Mouse (Mus musculus): ENCODE measurements around the gene Cacna1b. TPM values are rescaled to one million over a fixed set of nuclear protein-coding genes. Genes with fewer than 3 reads are reported as not detected.

The Cacna1b gene
- total and polyA plus RNA-seq, 3 experiments: under 0.01 TPM; not detected in 2

DNA sequence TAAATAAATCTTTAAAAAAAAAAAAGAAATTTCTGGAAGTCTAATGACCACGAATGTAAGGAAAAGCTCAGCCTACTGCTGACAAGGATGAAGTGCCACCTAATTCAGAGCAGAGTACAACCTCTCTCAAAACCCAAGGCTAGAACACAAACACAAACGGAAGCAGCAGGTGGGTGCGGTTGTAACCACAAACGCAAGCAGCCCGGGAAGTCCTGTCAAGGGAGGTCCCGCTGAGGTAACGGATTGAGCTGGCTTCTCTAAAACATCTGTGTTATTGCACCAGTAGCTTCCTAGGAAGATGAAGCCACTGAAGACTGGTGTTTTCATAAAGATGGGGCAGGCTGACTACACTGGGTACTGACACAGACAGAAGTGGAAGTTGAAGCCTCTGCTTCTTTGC, 15.1 kb downstream of the Cacna1b start:
- no peak for DNase-seq (ENCODE audit: low spot score)
- TF ChIP-seq CTCF (IDR thresholded peaks at IDR 0.05; ENCODE audit: low read depth, low read length) (no peak), POLR2AphosphoS5 (IDR thresholded peaks at IDR 0.05; ENCODE audit: insufficient replicate concordance, low read depth, low read length) (no peak), GATA2 (IDR thresholded peaks at IDR 0.05; ENCODE audit: borderline replicate concordance, low read depth, low read length) (no peak), TAL1 (conservative IDR thresholded peaks at IDR 0.05; ENCODE audit: low read depth, low read length) (no peak), GATA1 (IDR thresholded peaks at IDR 0.05; ENCODE audit: borderline replicate concordance, low read length) (no peak)
- Histone ChIP-seq H3K9me3 (replicated peaks) (no peaks in the 10 kb centered on the region), H3K36me3 (replicated peaks) (no peaks in the 10 kb centered on the region), H3K4me1 (ENCODE audit: insufficient read depth, low read depth, low read length) (no peaks in the 10 kb centered on the region), H3K27me3 (ENCODE audit: insufficient read depth, low read length) (peaks cover 2% of the 10 kb centered on the region; the same call in 1 of the 2 replicates), H3K4me3 (ENCODE audit: low read depth, low read length) (no peak overlapping the region)
- ATAC-seq (ENCODE audit: extremely low read depth, insufficient number of reproducible peaks, low FRiP score, poor library complexity, severe bottlenecking): no peak

DNA sequence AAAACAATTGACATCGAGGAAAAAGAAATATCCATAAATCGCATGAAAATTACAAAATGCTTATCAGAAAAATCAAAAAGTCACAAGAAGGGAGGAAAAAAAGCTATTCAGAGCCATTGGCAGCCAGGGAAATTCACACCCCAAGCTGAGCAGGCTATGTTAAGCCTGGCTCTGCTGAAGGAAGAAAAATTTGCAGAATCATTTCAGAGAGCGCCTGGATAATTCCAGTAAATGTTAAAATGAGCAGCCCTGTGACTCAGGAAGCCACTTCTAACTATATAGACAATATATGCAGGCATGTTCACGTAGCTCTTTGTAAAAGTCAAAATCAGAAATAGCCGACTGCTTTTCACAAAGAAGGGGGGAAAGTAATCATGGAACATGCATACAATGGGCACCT, 23.3 kb downstream of the Cacna1b start:
- Histone ChIP-seq H3K9me3 (replicated peaks) (no peaks in the 10 kb centered on the region), H3K4me3 (ENCODE audit: low read depth, low read length) (no peak overlapping the region), H3K27me3 (ENCODE audit: insufficient read depth, low read length) (peaks cover 2% of the 10 kb centered on the region), H3K36me3 (replicated peaks) (no peaks in the 10 kb centered on the region), H3K4me1 (ENCODE audit: insufficient read depth, low read depth, low read length) (no peaks in the 10 kb centered on the region)
- DNase-seq (ENCODE audit: low spot score) (no peak), ATAC-seq (ENCODE audit: extremely low read depth, insufficient number of reproducible peaks, low FRiP score, poor library complexity, severe bottlenecking) (no peak)
- TF ChIP-seq POLR2AphosphoS5 (IDR thresholded peaks at IDR 0.05; ENCODE audit: insufficient replicate concordance, low read depth, low read length): no peak
- TF ChIP-seq TAL1 (conservative IDR thresholded peaks at IDR 0.05; ENCODE audit: low read depth, low read length): no peak

GRCm38 (mm10) chr2:24733157-24733556, 29.8 kb downstream of the Cacna1b start:
- no peak for ATAC-seq (ENCODE audit: extremely low read depth, insufficient number of reproducible peaks, low FRiP score, poor library complexity, severe bottlenecking)
- H3K4me1 ChIP-seq (ENCODE audit: insufficient read depth, low read depth, low read length): no peaks in the 10 kb centered on the region
- H3K4me3 ChIP-seq (ENCODE audit: low read depth, low read length): no peak overlapping the region

DNA sequence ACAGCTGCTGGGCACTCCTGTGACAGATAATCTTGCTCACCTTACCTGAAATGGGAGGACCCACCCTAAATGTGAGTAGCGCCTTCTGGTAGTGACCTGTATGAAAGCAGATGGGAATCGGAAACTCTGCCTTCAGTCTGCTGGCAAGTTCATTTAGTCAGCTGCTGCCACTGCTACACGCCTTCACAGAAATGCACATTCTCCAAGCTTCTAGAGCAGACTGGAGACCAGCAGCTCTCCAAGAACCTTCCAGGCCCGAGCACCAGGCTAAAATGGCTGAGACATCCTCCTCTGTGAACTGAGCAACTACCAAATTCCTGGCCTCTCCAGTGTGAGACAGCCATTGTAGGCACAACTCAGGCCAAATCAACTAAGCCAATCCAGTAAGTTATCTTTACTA, 37.1 kb downstream of the Cacna1b start:
- H3K27me3 ChIP-seq (ENCODE audit: insufficient read depth, low read length): peaks cover 20% of the 10 kb centered on the region
- no peaks in the 10 kb centered on the region for H3K36me3 ChIP-seq (replicated peaks)
- TF ChIP-seq GATA2 (IDR thresholded peaks at IDR 0.05; ENCODE audit: borderline replicate concordance, low read depth, low read length) (no peak), GATA1 (IDR thresholded peaks at IDR 0.05; ENCODE audit: borderline replicate concordance, low read length) (no peak), POLR2AphosphoS5 (IDR thresholded peaks at IDR 0.05; ENCODE audit: insufficient replicate concordance, low read depth, low read length) (no peak), CTCF (IDR thresholded peaks at IDR 0.05; ENCODE audit: low read depth, low read length) (no peak), TAL1 (conservative IDR thresholded peaks at IDR 0.05; ENCODE audit: low read depth, low read length) (no peak)
- ATAC-seq (ENCODE audit: extremely low read depth, insufficient number of reproducible peaks, low FRiP score, poor library complexity, severe bottlenecking) (no peak), DNase-seq (ENCODE audit: low spot score) (no peak)
- H3K4me3 ChIP-seq (ENCODE audit: low read depth, low read length): no peak overlapping the region
- no peaks in the 10 kb centered on the region for H3K9me3 ChIP-seq (replicated peaks)
- H3K4me1 ChIP-seq (ENCODE audit: insufficient read depth, low read depth, low read length): no peaks in the 10 kb centered on the region

More at GRCm38 (mm10) chr2:24733157-24733556, 29.8 kb downstream of the Cacna1b start:
- Histone ChIP-seq H3K36me3 (replicated peaks) (no peaks in the 10 kb centered on the region), H3K27me3 (ENCODE audit: insufficient read depth, low read length) (peaks cover 12% of the 10 kb centered on the region), H3K9me3 (replicated peaks) (no peaks in the 10 kb centered on the region)
- TF ChIP-seq GATA2 (IDR thresholded peaks at IDR 0.05; ENCODE audit: borderline replicate concordance, low read depth, low read length) (no peak), CTCF (IDR thresholded peaks at IDR 0.05; ENCODE audit: low read depth, low read length) (no peak), TAL1 (conservative IDR thresholded peaks at IDR 0.05; ENCODE audit: low read depth, low read length) (no peak)
- DNase-seq (ENCODE audit: low spot score): no peak

GRCm38 (mm10) chr2:24719645-24720379, 43.1 kb downstream of the Cacna1b start:
- ATAC-seq (ENCODE audit: extremely low read depth, insufficient number of reproducible peaks, low FRiP score, poor library complexity, severe bottlenecking) (no peak), DNase-seq (ENCODE audit: low spot score) (no peak)
- Histone ChIP-seq H3K9me3 (replicated peaks) (no peaks in the 10 kb centered on the region), H3K27me3 (ENCODE audit: insufficient read depth, low read length) (peaks cover 20% of the 10 kb centered on the region), H3K36me3 (replicated peaks) (no peaks in the 10 kb centered on the region), H3K4me3 (ENCODE audit: low read depth, low read length) (no peak overlapping the region), H3K4me1 (ENCODE audit: insufficient read depth, low read depth, low read length) (no peaks in the 10 kb centered on the region)
- TF ChIP-seq POLR2AphosphoS5 (IDR thresholded peaks at IDR 0.05; ENCODE audit: insufficient replicate concordance, low read depth, low read length): no peak
- TF ChIP-seq GATA2 (IDR thresholded peaks at IDR 0.05; ENCODE audit: borderline replicate concordance, low read depth, low read length): no peak
- no peak for TF ChIP-seq TAL1 (conservative IDR thresholded peaks at IDR 0.05; ENCODE audit: low read depth, low read length)
- TF ChIP-seq GATA1 (IDR thresholded peaks at IDR 0.05; ENCODE audit: borderline replicate concordance, low read length): no peak
- no peak for TF ChIP-seq CTCF (IDR thresholded peaks at IDR 0.05; ENCODE audit: low read depth, low read length)

- ATAC-seq (ENCODE audit: extremely low read depth, insufficient number of reproducible peaks, low FRiP score, poor library complexity, severe bottlenecking): no peak
Measured at GRCm38 (mm10) chr2:24718906-24719305, 44.0 kb downstream of the Cacna1b start.

More at GRCm38 (mm10) chr2:24718906-24719305, 44.0 kb downstream of the Cacna1b start:
- H3K9me3 ChIP-seq (replicated peaks): no peaks in the 10 kb centered on the region
- no peaks in the 10 kb centered on the region for H3K36me3 ChIP-seq (replicated peaks)
- TF ChIP-seq GATA1 (IDR thresholded peaks at IDR 0.05; ENCODE audit: borderline replicate concordance, low read length) (no peak), CTCF (IDR thresholded peaks at IDR 0.05; ENCODE audit: low read depth, low read length) (no peak), POLR2AphosphoS5 (IDR thresholded peaks at IDR 0.05; ENCODE audit: insufficient replicate concordance, low read depth, low read length) (no peak), GATA2 (IDR thresholded peaks at IDR 0.05; ENCODE audit: borderline replicate concordance, low read depth, low read length) (no peak), TAL1 (conservative IDR thresholded peaks at IDR 0.05; ENCODE audit: low read depth, low read length) (no peak)
- H3K4me3 ChIP-seq (ENCODE audit: low read depth, low read length): no peak overlapping the region
- H3K4me1 ChIP-seq (ENCODE audit: insufficient read depth, low read depth, low read length): no peaks in the 10 kb centered on the region
- peaks cover 16% of the 10 kb centered on the region for H3K27me3 ChIP-seq (ENCODE audit: insufficient read depth, low read length)
- no peak for DNase-seq (ENCODE audit: low spot score)
